Mouse (Mus musculus) thymus, postnatal 10 days (tissue): Measurements from ENCODE around the gene Gm6034.
A peak's percentile ranks its signal among the peaks of the same experiment; 100 is the strongest.
"Not testable (repeated sequence)": the region's sequence is repeated elsewhere in the genome, so short reads cannot be mapped to it uniquely, and the experiment has no call there.

Experiments used
- DNase-seq, 2 experiments: peaks; one replicate each; pipeline ENCODE4 v3.0.0; 2021; ENCODE audit warnings: low spot score in 2 of 2

Gm6034 gene

GRCm38 (mm10) chr17:36082519-36083232 is 39.9 kb downstream of the Gm6034 start:
- peak in 1 of 2 experiments; percentile 3 for DNase-seq

- peak in 1 of 2 experiments; percentile 17 for DNase-seq
Measured at GRCm38 (mm10) chr17:36083266-36083869, 40.6 kb downstream of the Gm6034 start.

- DNase-seq, result peak; percentile 38 to 42
Measured at GRCm38 (mm10) chr17:36083870-36084451, 41.2 kb downstream of the Gm6034 start.

- peak; percentile 71 to 72 for DNase-seq
Measured at GRCm38 (mm10) chr17:36085976-36086375, 43.2 kb downstream of the Gm6034 start.

GRCm38 (mm10) chr17:36091933-36092332 is 49.2 kb downstream of the Gm6034 start:
- DNase-seq, result not testable (repeated sequence)

GRCm38 (mm10) chr17:36092520-36092919 is 49.8 kb downstream of the Gm6034 start:
- DNase-seq, result not testable (repeated sequence)

GRCm38 (mm10) chr17:36093936-36094335 is 51.2 kb downstream of the Gm6034 start:
- no peak for DNase-seq

GRCm38 (mm10) chr17:36099603-36100002 is 56.8 kb downstream of the Gm6034 start:
- not testable (repeated sequence) for DNase-seq

- peak in 1 of 2 experiments; percentile 0 for DNase-seq
Measured at GRCm38 (mm10) chr17:36102091-36102490, 59.3 kb downstream of the Gm6034 start.
